In the genomic region with DNA sequence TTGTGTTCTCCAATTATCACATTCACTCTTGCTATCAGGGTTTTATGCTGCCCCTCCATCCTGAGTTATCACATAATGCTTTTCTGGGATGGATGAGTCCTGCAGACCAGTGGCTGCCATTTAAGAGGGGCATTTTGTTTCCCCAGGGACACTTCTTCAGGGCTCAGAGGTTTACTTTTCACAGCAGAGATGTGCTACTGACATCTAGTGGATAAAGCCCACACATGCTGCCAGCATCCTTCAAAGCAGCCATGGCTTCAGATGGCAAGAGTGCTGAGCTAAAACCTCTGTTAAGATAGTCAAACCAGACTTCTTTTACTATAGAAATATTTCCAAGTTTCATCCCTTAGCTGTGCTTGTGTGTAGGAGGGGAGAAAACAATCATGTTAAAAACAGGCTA, we compare ENCODE assay signal across 7 mouse cellular contexts. TPM values are rescaled to one million over a fixed set of nuclear protein-coding genes. Genes with fewer than 3 reads are reported as not detected.
DNase-seq lines count a peak whose midpoint lies in the region; ATAC-seq and TF ChIP-seq lines count a peak whose summit lies in the region.

No protein-coding gene starts in this region.

- no peaks in the 10 kb centered on the region for H3K4me1 ChIP-seq in thymus, adult 2 months (replicated peaks; ENCODE audit: control insufficient read depth, insufficient read depth, low read length)

- CTCF ChIA-PET in Patski (lab: Charles Lee), result interaction anchor here (0.6 to 2.9 kb wide), 11 partner anchors 10 to 68 kb away, joined by 3 to 12 read pairs (median 3); a partner anchor contains a TSS

- peak; percentile 78 for ATAC-seq in Patski
- peak; percentile 86 for ATAC-seq in common myeloid progenitor, adult 5-6 weeks (replicated peaks; ENCODE audit: low read depth, poor library complexity, severe bottlenecking)

- no peaks in the 10 kb centered on the region for H3K27me3 ChIP-seq in Patski
- H3K27me3 ChIP-seq in thymus, adult 2 months (ENCODE audit: control insufficient read depth, insufficient read depth, low read length), result no peaks in the 10 kb centered on the region

- H3K27ac ChIP-seq in thymus, adult 2 months (ENCODE audit: control insufficient read depth, insufficient read depth, low read length), result no peak overlapping the region

- DNase-seq in layer of hippocampus, adult 18-20 months (ENCODE audit: low spot score in 2 of 2), result peak; percentile 7 to 67
- no peak for DNase-seq in layer of hippocampus, adult 9-10 months (ENCODE audit: low spot score)
- no peak for DNase-seq in Patski (ENCODE audit: low read depth, low spot score)
- DNase-seq in lung, postnatal 36 days, result peak; percentile 7
- no peak for DNase-seq in testis, postnatal 10 days (ENCODE audit: low spot score)
- DNase-seq in thymus, adult 2 months, result no peak

- peak; percentile 84 for TF ChIP-seq CTCF in Patski (IDR thresholded peaks at IDR 0.05)
- no peak for TF ChIP-seq CTCF in thymus, adult 2 months (IDR thresholded peaks at IDR 0.05; ENCODE audit: borderline replicate concordance, control insufficient read depth, extremely low read depth, insufficient read depth, low read length, poor library complexity)

- H3K36me3 ChIP-seq in thymus, adult 2 months (ENCODE audit: control insufficient read depth, insufficient read depth, low read length), result no peaks in the 10 kb centered on the region

- in situ Hi-C loops in Patski (cut with MboI; ENCODE audit: low pct_unique_long_range_greater_than_20kb), result loop anchor here (10.0 kb wide), 1 partner anchor 114 kb away; no protein-coding TSS in a partner anchor

- no peak for TF ChIP-seq POLR2A in thymus, adult 2 months (IDR thresholded peaks at IDR 0.05; ENCODE audit: control insufficient read depth, extremely low read depth, insufficient read depth, low read length, poor library complexity)

- no peak overlapping the region for H3K4me3 ChIP-seq in thymus, adult 2 months (ENCODE audit: control insufficient read depth, insufficient read depth, low read length)

- POLR2A ChIA-PET in Patski (lab: Charles Lee), result no interaction called here

RNA-seq across cellular contexts. Expression of a gene that starts 8.7 kb away (rescaled TPM):
- 1 to 10 TPM; 2.6 to 3.7 TPM for total RNA-seq in layer of hippocampus, adult 18-20 months (2021)
- polyA plus RNA-seq in Patski (2021), result 37.6 TPM
- total RNA-seq in common myeloid progenitor, adult 5-6 weeks (2017), result 0.19 and 0.55 TPM in 2 replicates
- polyA plus RNA-seq in thymus, adult 2 months (2012; rRNA removed), result 0.37 and 1.6 TPM in 2 replicates

Comparison
In these comparisons a context has a peak if more than half of its experiments do, and no peak if none do; other contexts are left out.
1. DNase-seq: peak in layer of hippocampus, adult 18-20 months (2 of 2) and lung, postnatal 36 days (single experiment); none in layer of hippocampus, adult 9-10 months (single experiment), Patski (single experiment), testis, postnatal 10 days (single experiment) and thymus, adult 2 months (single experiment).